Mouse (Mus musculus) mouse trophoblast stem cell (cell line): ENCODE measurements around the gene Ruvbl2.
"Not testable (repeated sequence)": the region's sequence is repeated elsewhere in the genome, so short reads cannot be mapped to it uniquely, and the experiment has no call there.

Source experiments
- in situ Hi-C, 2 experiments: fragments of 300-500 bp; cut with MseI, MboI; formaldehyde crosslinking; loops; 2 replicates in 1 of 2; 3 replicates in 1 of 2; pipeline ENCODE4 v1.15.1; 2025

The Ruvbl2 gene

GRCm38 (mm10) chr7:45437521-45438276 is at the start of gene Ruvbl2:
Gene Ruvbl2, minus strand, starts transcription at chr7:45438096.
- in situ Hi-C loops, result no loop called here

GRCm38 (mm10) chr7:45486761-45487415 is 49.0 kb upstream of the Ruvbl2 start, which contains the start of gene Gm45808:
Gene Gm45808, minus strand, starts transcription at chr7:45486811.
- in situ Hi-C loops, result no loop called here

GRCm38 (mm10) chr7:45486158-45486557 is 48.3 kb upstream of the Ruvbl2 start:
- in situ Hi-C loops, result no loop called here

- in situ Hi-C loops, result not testable (repeated sequence)
Observed at GRCm38 (mm10) chr7:45484985-45485384, 47.1 kb upstream of the Ruvbl2 start.

- in situ Hi-C loops, result no loop called here
Observed at GRCm38 (mm10) chr7:45482166-45482565, 44.3 kb upstream of the Ruvbl2 start.

GRCm38 (mm10) chr7:45481374-45481927 is 43.6 kb upstream of the Ruvbl2 start, which contains the start of gene Tulp2:
Gene Tulp2, plus strand, starts transcription at chr7:45481877.
- in situ Hi-C loops, result no loop called here

GRCm38 (mm10) chr7:45480310-45480709 is 42.4 kb upstream of the Ruvbl2 start:
- in situ Hi-C loops, result not testable (repeated sequence)

GRCm38 (mm10) chr7:45478774-45479173 is 40.9 kb upstream of the Ruvbl2 start:
- in situ Hi-C loops, result loop anchor here in 1 of 2 experiments (10.0 kb wide), 1 partner anchor 86 kb away; no protein-coding TSS in a partner anchor

- in situ Hi-C loops, result loop anchor here in 1 of 2 experiments (10.0 kb wide), 1 partner anchor 88 kb away; no protein-coding TSS in a partner anchor
Observed at GRCm38 (mm10) chr7:45477003-45477402, 39.1 kb upstream of the Ruvbl2 start.

- in situ Hi-C loops, result loop anchor here in 1 of 2 experiments (10.0 kb wide), 1 partner anchor 88 kb away; no protein-coding TSS in a partner anchor
Observed at GRCm38 (mm10) chr7:45476453-45476852, 38.6 kb upstream of the Ruvbl2 start.

- in situ Hi-C loops, result loop anchor here in 1 of 2 experiments (10.0 kb wide), 1 partner anchor 89 kb away; no protein-coding TSS in a partner anchor
Observed at GRCm38 (mm10) chr7:45475291-45475969, 37.5 kb upstream of the Ruvbl2 start.

GRCm38 (mm10) chr7:45470869-45471268 is 33.0 kb upstream of the Ruvbl2 start:
- in situ Hi-C loops, result loop anchor here in 1 of 2 experiments (10.0 kb wide), 1 partner anchor 94 kb away; no protein-coding TSS in a partner anchor

GRCm38 (mm10) chr7:45467090-45467670 is 29.3 kb upstream of the Ruvbl2 start:
- in situ Hi-C loops, result no loop called here

- in situ Hi-C loops, result no loop called here
Observed at GRCm38 (mm10) chr7:45466283-45467089, 28.6 kb upstream of the Ruvbl2 start, which contains the start of gene Bax. Gene Bax, minus strand, starts transcription at chr7:45466898.

GRCm38 (mm10) chr7:45465549-45465948 is 27.7 kb upstream of the Ruvbl2 start:
- in situ Hi-C loops, result no loop called here

GRCm38 (mm10) chr7:45465112-45465511 is 27.2 kb upstream of the Ruvbl2 start:
- in situ Hi-C loops, result no loop called here

GRCm38 (mm10) chr7:45463987-45464778 is 26.3 kb upstream of the Ruvbl2 start:
- in situ Hi-C loops, result no loop called here

GRCm38 (mm10) chr7:45462868-45463267 is 25.0 kb upstream of the Ruvbl2 start:
- in situ Hi-C loops, result not testable (repeated sequence)

GRCm38 (mm10) chr7:45462325-45462724 is 24.4 kb upstream of the Ruvbl2 start:
- in situ Hi-C loops, result no loop called here
